Mouse (Mus musculus) urinary bladder, adult 18-20 months (tissue): ENCODE measurements around the gene Pcdh7.
A peak's percentile ranks its signal among the peaks of the same experiment; 100 is the strongest.

Experiments used
- DNase-seq, 2 experiments: peaks; one replicate each; pipeline ENCODE4 v3.0.0; 2022; ENCODE audit warnings: low spot score in 2 of 2, mixed read lengths in 2 of 2

Pcdh7 gene

GRCm38 (mm10) chr5:57921140-57921539 is 203.4 kb downstream of the Pcdh7 start:
- DNase-seq: no peak

GRCm38 (mm10) chr5:57931331-57931730 is 213.6 kb downstream of the Pcdh7 start:
- DNase-seq: no peak

- DNase-seq: no peak
Measured at GRCm38 (mm10) chr5:57931738-57932137, 214.0 kb downstream of the Pcdh7 start.

GRCm38 (mm10) chr5:57934666-57935065 is 216.9 kb downstream of the Pcdh7 start:
- no peak for DNase-seq

- DNase-seq: no peak
Measured at GRCm38 (mm10) chr5:57940457-57940856, 222.7 kb downstream of the Pcdh7 start.

- peak in 1 of 2 experiments; percentile 36 for DNase-seq
Measured at GRCm38 (mm10) chr5:57943176-57943575, 225.4 kb downstream of the Pcdh7 start.

GRCm38 (mm10) chr5:57943611-57944010 is 225.8 kb downstream of the Pcdh7 start:
- DNase-seq: no peak

GRCm38 (mm10) chr5:57945419-57945818 is 227.7 kb downstream of the Pcdh7 start:
- DNase-seq: no peak

GRCm38 (mm10) chr5:57959317-57959716 is 241.6 kb downstream of the Pcdh7 start:
- no peak for DNase-seq

- no peak for DNase-seq
Measured at GRCm38 (mm10) chr5:57963792-57964191, 246.0 kb downstream of the Pcdh7 start.

GRCm38 (mm10) chr5:57964201-57964600 is 246.4 kb downstream of the Pcdh7 start:
- DNase-seq: no peak

- no peak for DNase-seq
Measured at GRCm38 (mm10) chr5:57993584-57993983, 275.8 kb downstream of the Pcdh7 start.

- no peak for DNase-seq
Measured at GRCm38 (mm10) chr5:58021331-58021730, 303.6 kb downstream of the Pcdh7 start.

- no peak for DNase-seq
Measured at GRCm38 (mm10) chr5:58025123-58025522, 307.4 kb downstream of the Pcdh7 start.

GRCm38 (mm10) chr5:58025759-58026158 is 308.0 kb downstream of the Pcdh7 start:
- DNase-seq: no peak

GRCm38 (mm10) chr5:58039875-58040274 is 322.1 kb downstream of the Pcdh7 start:
- DNase-seq: no peak

- DNase-seq: no peak
Measured at GRCm38 (mm10) chr5:58044216-58044615, 326.4 kb downstream of the Pcdh7 start.

GRCm38 (mm10) chr5:58081054-58081453 is 363.3 kb downstream of the Pcdh7 start:
- no peak for DNase-seq

GRCm38 (mm10) chr5:58082230-58082629 is 364.5 kb downstream of the Pcdh7 start:
- no peak for DNase-seq

GRCm38 (mm10) chr5:58083056-58083455 is 365.3 kb downstream of the Pcdh7 start:
- no peak for DNase-seq

- DNase-seq: no peak
Measured at GRCm38 (mm10) chr5:58083972-58084371, 366.2 kb downstream of the Pcdh7 start.

- no peak for DNase-seq
Measured at GRCm38 (mm10) chr5:58108665-58109364, 391.0 kb downstream of the Pcdh7 start.

- no peak for DNase-seq
Measured at GRCm38 (mm10) chr5:58116096-58116495, 398.3 kb downstream of the Pcdh7 start.

GRCm38 (mm10) chr5:58117896-58118295 is 400.1 kb downstream of the Pcdh7 start:
- DNase-seq: no peak
